Mouse (Mus musculus) E14TG2a.4 (cell line): ENCODE data around the gene Mst1r.

Source experiments
- CTCF ChIP-seq: conservative IDR thresholded peaks from 2 replicates; pipeline ENCODE4 v1.5.1; 2014; ENCODE audit warnings: low read length
- NANOG ChIP-seq: IDR thresholded peaks from 2 replicates; pipeline ENCODE4 v1.6.1; 2014; ENCODE audit warnings: borderline replicate concordance, low read length, mixed read lengths
- POU5F1 ChIP-seq: IDR thresholded peaks from 2 replicates; pipeline ENCODE4 v1.6.1; 2014; ENCODE audit warnings: low read length, borderline replicate concordance

- TF ChIP-seq CTCF (no peak), POU5F1 (no peak), NANOG (no peak)
These were observed 27.5 kb downstream of the Mst1r start for GRCm38 (mm10) chr9:107934146-107934545.
